Mouse (Mus musculus) gastrocnemius, adult 2 months (tissue): Measurements from ENCODE around the gene Mrpl52. TPM values are rescaled to one million over a fixed set of nuclear protein-coding genes. Genes with fewer than 3 reads are reported as not detected.

ENCODE experiments used
- DNase-seq: peaks from one replicate; pipeline ENCODE4 v3.0.0; 2022
- H3K27ac ChIP-seq: fragments of 200-600 bp; 2 replicates; pipeline ENCODE4 v1.8.1; 2022; ENCODE audit warnings: mild to moderate bottlenecking
- H3K4me3 ChIP-seq: fragments of 200-600 bp; 2 replicates; pipeline ENCODE4 v1.8.1; 2022; ENCODE audit warnings: mild to moderate bottlenecking, moderate library complexity
- CTCF ChIP-seq: fragments of 200-600 bp; IDR thresholded peaks from 2 replicates; pipeline ENCODE4 v1.8.1; 2022; ENCODE audit warnings: antibody characterized with exemption, mild to moderate bottlenecking, moderate library complexity
- intact Hi-C: fragments of 180-260 bp; cut with DNase I; formaldehyde crosslinking; loops from one replicate; pipeline ENCODE4 v1.15.1; 2025
- total RNA-seq, 2 experiments: library from RNA; stranded (reverse); gene quantifications; 2 replicates each; pipeline ENCODE4 v1.2.3; 2021

The Mrpl52 gene
- total RNA-seq, 2 experiments from 2014 or later: 102 to 111 TPM

DNA sequence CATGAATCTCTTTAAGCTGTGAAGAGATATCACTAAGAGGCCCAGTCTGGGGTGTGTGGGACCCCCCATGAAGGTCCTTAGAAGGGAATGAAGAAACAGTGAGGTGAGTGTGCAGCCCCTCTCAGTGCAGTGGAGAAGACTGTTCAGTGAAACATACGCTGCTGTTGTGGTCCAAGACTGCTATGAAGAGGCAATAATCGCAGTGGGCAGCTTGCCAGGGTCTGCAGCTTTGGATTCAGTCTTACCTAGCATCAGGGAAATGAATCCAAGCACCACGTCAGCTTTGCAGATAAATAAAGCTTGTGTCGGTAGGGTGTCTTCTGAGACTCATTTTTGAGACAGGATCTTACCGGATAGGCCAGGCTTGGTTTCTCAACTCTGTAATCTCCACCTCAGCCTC lies 46.0 kb downstream of the Mrpl52 start:
- H3K27ac ChIP-seq: no peak overlapping the region
- H3K4me3 ChIP-seq: no peak overlapping the region
- no peak for TF ChIP-seq CTCF
- no peak for DNase-seq
- intact Hi-C loops: no loop called here

DNA sequence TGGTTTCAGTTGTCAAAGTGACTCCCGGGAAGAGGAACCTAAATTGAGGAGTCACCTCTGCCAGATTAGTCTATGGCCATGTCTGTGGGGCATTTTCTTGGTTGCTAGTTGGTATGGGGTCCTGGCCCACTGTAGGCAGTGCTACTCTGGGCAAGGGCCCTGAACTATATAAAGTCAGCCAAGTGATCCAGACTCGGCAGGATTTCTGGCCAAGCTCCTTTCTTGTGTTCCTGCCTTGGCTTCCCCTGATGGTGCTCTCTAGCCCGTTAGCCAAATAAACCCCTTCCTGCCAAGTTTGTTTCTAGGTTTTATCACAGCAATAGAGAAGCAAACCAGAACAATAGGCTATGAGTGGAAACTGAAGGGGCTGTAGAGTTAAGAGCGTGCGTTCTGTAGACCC lies 48.0 kb downstream of the Mrpl52 start:
- intact Hi-C loops: no loop called here
- TF ChIP-seq CTCF: no peak
- Histone ChIP-seq H3K27ac (no peak overlapping the region), H3K4me3 (no peak overlapping the region)
- no peak for DNase-seq

DNA sequence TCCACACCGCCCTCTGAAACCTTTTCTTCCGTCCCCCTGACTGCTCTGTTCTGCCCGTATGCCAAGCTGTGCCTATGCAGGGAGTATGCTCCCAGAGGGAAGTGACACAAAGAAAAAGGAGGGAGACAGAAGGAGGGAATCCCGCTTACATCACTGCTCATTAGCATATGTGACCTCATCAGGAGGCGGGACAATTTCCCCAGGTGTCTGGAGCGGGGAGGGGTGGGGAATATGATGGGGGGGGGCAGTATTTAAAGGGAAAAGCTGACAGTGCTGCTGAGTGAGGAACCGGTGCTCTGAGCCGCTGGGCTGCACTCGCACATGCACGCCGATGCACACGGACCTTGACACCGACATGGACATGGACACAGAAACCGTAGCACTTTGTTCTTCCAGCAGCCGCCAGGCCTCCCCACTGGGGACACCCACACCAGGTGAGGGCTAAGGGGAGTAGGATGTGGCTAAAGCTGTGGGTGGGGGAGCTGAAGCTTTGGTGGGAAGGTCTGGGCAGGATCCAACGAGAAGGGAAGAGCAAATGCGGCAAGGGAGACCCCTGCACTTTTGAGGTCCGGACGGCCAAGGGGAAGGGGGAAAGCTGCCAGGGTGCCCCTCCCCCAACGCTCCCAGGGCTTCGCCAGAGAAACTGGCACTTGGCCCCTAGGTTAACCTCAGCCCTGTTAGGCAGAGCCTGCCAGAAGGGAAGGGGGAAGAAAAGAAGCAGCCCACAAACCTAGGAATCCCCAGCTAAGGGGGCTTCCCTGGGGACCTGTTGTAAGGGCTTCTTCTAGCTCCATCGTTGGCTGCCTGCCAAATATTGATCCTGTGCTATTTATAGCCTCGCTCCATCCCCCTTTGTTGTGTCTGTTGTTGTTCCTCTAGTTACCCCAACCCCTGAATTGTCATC lies 49.5 kb downstream of the Mrpl52 start, which contains the start of gene Rem2:
Gene Rem2, plus strand, starts transcription at position 160 of the 904 bp plus-strand sequence.
- H3K27ac ChIP-seq: no peak within 1 kb of the TSS
- DNase-seq: peak; percentile 22
- peak within 1 kb of the TSS; percentile 52 for H3K4me3 ChIP-seq
- intact Hi-C loops: no loop called here
- TF ChIP-seq CTCF: no peak

DNA sequence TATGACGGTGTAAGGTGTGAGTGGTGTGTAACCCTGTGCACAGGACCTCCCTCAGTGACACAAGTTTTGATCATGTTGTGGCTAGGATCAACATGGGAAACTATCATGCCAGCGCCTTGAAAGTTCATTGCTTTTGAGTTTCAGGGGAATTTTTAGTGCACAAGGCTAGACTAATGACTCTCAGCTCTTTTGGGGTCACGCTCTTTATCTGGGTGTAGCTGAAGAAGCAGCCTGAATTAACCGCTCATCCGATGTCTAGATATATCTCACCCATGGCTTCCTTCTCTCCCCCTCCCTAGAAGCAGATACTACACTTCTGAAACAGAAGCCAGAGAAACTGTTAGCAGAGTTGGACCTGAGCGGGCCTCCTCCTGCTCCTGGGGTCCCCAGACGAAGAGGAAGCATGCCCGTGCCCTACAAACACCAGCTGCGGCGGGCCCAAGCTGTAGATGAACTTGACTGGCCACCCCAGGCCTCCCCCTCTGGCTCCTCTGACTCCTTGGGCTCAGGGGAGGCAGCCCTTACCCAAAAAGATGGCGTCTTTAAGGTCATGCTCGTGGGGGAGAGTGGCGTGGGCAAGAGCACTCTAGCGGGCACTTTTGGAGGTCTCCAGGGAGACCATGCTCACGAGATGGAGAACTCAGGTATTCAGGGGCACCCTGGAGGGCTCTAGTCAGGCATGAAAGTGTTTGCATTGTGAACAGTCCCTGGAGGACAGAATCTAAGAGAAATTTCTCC lies 50.6 kb downstream of the Mrpl52 start:
- Histone ChIP-seq H3K4me3 (no peak overlapping the region), H3K27ac (no peak overlapping the region)
- no peak for TF ChIP-seq CTCF
- DNase-seq: no peak
- intact Hi-C loops: no loop called here

Other genes with a start within 250 kb of the Mrpl52 start
- gene Dad1, start 172.8 kb upstream of the Mrpl52 start, total RNA-seq: 10 to 100 TPM; 68.3 to 77.9 TPM
- gene Abhd4, start 172.7 kb upstream of the Mrpl52 start, total RNA-seq: 10 to 100 TPM; 18.9 to 19.3 TPM
- gene Olfr49, start 142.0 kb upstream of the Mrpl52 start, total RNA-seq: not detected
- 10 to 100 TPM; 49.1 to 54.6 TPM for gene Oxa1l, start 66.1 kb upstream of the Mrpl52 start, total RNA-seq
- gene Slc7a7, start 9.1 kb upstream of the Mrpl52 start, total RNA-seq: 1 to 10 TPM in 1 of 2 experiments, under 1 TPM in 1; 0.56 to 2.0 TPM
- gene Mmp14, start 4.7 kb downstream of the Mrpl52 start, total RNA-seq: 10 to 100 TPM in 1 of 2 experiments, 1 to 10 TPM in 1; 8.5 to 14.0 TPM
- 10 to 100 TPM; 27.9 to 36.5 TPM for gene Lrp10, start 37.2 kb downstream of the Mrpl52 start, total RNA-seq
- not detected for gene Rem2, start 49.2 kb downstream of the Mrpl52 start, total RNA-seq
- gene Prmt5, start 90.6 kb downstream of the Mrpl52 start, total RNA-seq: 10 to 100 TPM; 32.5 to 34.6 TPM
- gene Haus4, start 127.7 kb downstream of the Mrpl52 start, total RNA-seq: 1 to 10 TPM; 3.1 to 3.3 TPM
- 1 to 10 TPM; 1.4 to 1.8 TPM for gene Ajuba, start 150.6 kb downstream of the Mrpl52 start, total RNA-seq
- gene 4931414P19Rik, start 179.1 kb downstream of the Mrpl52 start, total RNA-seq: 1 to 10 TPM; 2.2 to 4.0 TPM
- 100 to 1,000 TPM; 161 to 172 TPM for gene Psmb5, start 191.1 kb downstream of the Mrpl52 start, total RNA-seq
- gene Psmb11, start 194.5 kb downstream of the Mrpl52 start, total RNA-seq: not detected
- not detected for gene Gm17606, start 214.0 kb downstream of the Mrpl52 start, total RNA-seq
- gene Cdh24, start 214.5 kb downstream of the Mrpl52 start, total RNA-seq: under 1 TPM; 0.46 to 0.53 TPM